Mouse (Mus musculus): ENCODE measurements at regions not wholly inside any gene's neighbourhood (a gene's known extent, or its start where the extent isn't known, plus 50 kb on each side); places are given as distances from the start of the nearest gene placed in this dataset.

DNA sequence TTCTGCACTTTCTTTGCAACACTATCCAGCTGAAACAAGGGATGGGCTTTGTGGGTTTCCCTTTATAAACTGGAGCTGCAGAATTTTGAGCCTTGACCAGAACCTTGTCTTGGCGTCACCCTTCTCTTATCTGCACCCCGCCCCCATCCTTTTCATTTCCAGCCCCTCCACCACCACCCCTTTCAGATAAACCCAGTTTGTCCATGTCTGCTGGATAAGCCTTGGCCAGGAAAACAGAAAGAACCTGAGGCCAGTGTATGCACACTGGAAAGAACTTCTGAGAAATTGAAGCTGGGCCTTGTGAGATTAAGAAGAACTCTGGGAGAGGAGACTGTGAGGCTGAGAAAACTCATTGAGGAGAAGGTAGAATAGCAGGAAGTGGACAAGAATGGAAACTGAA, 192.8 kb downstream of the Rpl36a-ps1 start:
- no peak for TF ChIP-seq CTCF (conservative IDR thresholded peaks at IDR 0.05; ENCODE audit: insufficient read depth, insufficient read length, low read depth, low read length)
- TF ChIP-seq POLR2A (IDR thresholded peaks at IDR 0.05; ENCODE audit: low read depth, low read length): no peak

All from kidney, adult 2 months (tissue).